Mouse (Mus musculus): ENCODE measurements around the gene Ddah1. TPM values are rescaled to one million over a fixed set of nuclear protein-coding genes. Genes with fewer than 3 reads are reported as not detected.

Ddah1 gene
- polyA plus RNA-seq, 1 experiment = 87.5 TPM

DNA sequence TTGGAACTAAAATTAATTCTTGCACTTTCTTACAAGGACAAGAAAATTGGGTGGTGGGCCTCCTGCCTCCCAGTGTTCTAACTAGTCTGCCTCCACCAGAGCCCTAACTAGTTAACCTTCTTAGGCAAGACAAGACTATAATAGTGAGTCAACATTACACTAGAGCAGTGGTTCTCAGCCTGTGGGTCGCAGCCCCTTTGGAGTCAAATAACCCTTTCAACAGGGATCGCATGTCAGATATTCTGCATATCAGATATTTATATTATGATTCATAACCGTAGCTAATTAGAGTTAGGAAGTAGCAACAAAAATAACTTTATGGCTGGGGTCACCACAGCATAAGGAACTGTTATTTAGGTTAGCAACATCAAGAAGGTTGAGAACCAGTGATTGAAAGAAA is 86.4 kb downstream of the Ddah1 start:
- H3K4me3 ChIP-seq (ENCODE audit: insufficient read depth, low read length) = no peak overlapping the region
- H3K27ac ChIP-seq (ENCODE audit: insufficient read depth, low read length) = no peak overlapping the region
- no peaks in the 10 kb centered on the region for H3K4me1 ChIP-seq (ENCODE audit: control insufficient read depth, insufficient read depth, low read length)
- TF ChIP-seq POLR2A (IDR thresholded peaks at IDR 0.05; ENCODE audit: extremely low read depth, insufficient read depth, low read length) = no peak
- TF ChIP-seq CTCF (IDR thresholded peaks at IDR 0.05; ENCODE audit: extremely low read depth, insufficient read depth, low read length) = no peak

DNA sequence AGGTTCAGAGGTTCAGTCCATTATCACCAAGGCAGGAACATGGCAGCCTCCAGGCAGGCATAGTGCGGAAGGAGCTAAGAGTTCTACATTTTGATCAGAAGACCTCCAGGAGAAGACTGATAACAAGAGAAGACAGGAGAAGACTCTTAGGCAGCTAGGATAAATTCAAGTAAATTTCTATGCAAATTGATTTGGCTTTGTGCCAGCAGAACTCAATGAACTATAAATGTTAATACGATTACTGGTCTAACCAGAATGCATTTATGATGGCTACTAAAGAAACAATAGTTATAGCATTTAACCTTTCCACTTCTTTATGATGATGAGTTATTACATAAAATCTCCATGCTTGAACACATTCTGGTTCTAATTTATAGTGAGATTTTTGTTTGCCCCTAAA is 87.8 kb downstream of the Ddah1 start:
- no peak overlapping the region for H3K27ac ChIP-seq (ENCODE audit: insufficient read depth, low read length)
- H3K4me3 ChIP-seq (ENCODE audit: insufficient read depth, low read length) = no peak overlapping the region
- H3K4me1 ChIP-seq (ENCODE audit: control insufficient read depth, insufficient read depth, low read length) = no peaks in the 10 kb centered on the region
- TF ChIP-seq CTCF (IDR thresholded peaks at IDR 0.05; ENCODE audit: extremely low read depth, insufficient read depth, low read length) (no peak), POLR2A (IDR thresholded peaks at IDR 0.05; ENCODE audit: extremely low read depth, insufficient read depth, low read length) (no peak)

DNA sequence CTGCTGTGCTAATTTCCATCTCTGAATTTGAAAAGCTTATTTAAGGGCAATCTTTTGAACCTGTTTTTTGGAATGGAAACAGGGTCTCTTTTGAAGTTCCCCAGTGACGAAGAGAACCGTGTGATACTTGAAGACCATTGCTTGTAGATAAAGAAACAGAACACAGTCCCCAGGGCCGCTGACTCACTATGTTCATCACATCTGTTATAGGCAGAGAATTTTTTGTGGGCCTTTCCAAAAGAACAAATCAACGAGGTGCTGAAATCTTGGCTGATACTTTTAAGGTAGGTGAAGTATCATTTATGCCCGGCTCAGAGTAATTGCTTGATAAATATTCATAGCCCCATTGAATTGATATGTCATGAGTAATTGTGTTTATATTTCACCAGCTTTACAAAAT is 93.6 kb downstream of the Ddah1 start:
- Histone ChIP-seq H3K4me1 (ENCODE audit: control insufficient read depth, insufficient read depth, low read length) (no peaks in the 10 kb centered on the region), H3K4me3 (ENCODE audit: insufficient read depth, low read length) (no peak overlapping the region), H3K27ac (ENCODE audit: insufficient read depth, low read length) (no peak overlapping the region)
- TF ChIP-seq POLR2A (IDR thresholded peaks at IDR 0.05; ENCODE audit: extremely low read depth, insufficient read depth, low read length) (no peak), CTCF (IDR thresholded peaks at IDR 0.05; ENCODE audit: extremely low read depth, insufficient read depth, low read length) (no peak)

DNA sequence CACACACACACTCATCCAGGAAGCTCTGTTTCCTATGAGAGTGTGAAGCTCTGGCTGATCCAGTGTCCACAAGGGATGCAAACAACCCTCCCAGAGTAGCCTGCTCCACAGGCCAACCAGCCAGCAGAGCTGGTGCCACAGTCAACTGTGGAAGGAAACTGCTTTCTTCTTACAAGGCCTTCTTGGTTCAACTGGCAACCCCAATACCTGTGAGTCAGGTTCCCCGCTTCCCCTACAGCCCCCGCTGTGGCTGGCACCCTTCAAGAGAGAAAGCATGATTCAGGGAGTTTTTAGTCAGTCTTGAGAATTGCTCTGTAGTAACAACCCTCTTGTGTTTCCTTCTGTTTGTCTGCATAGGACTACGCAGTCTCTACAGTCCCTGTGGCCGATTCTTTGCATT is 94.3 kb downstream of the Ddah1 start:
- Histone ChIP-seq H3K27ac (ENCODE audit: insufficient read depth, low read length) (no peak overlapping the region), H3K4me3 (ENCODE audit: insufficient read depth, low read length) (no peak overlapping the region), H3K4me1 (ENCODE audit: control insufficient read depth, insufficient read depth, low read length) (no peaks in the 10 kb centered on the region)
- no peak for TF ChIP-seq POLR2A (IDR thresholded peaks at IDR 0.05; ENCODE audit: extremely low read depth, insufficient read depth, low read length)
- no peak for TF ChIP-seq CTCF (IDR thresholded peaks at IDR 0.05; ENCODE audit: extremely low read depth, insufficient read depth, low read length)

- Histone ChIP-seq H3K4me1 (ENCODE audit: control insufficient read depth, insufficient read depth, low read length) (no peaks in the 10 kb centered on the region), H3K27ac (ENCODE audit: insufficient read depth, low read length) (no peak overlapping the region), H3K4me3 (ENCODE audit: insufficient read depth, low read length) (no peak overlapping the region)
- TF ChIP-seq POLR2A (IDR thresholded peaks at IDR 0.05; ENCODE audit: extremely low read depth, insufficient read depth, low read length) (no peak), CTCF (IDR thresholded peaks at IDR 0.05; ENCODE audit: extremely low read depth, insufficient read depth, low read length) (no peak)
These were observed 95.2 kb downstream of the Ddah1 start for GRCm38 (mm10) chr3:145853713-145854112.

- TF ChIP-seq POLR2A (IDR thresholded peaks at IDR 0.05; ENCODE audit: extremely low read depth, insufficient read depth, low read length) (no peak), CTCF (IDR thresholded peaks at IDR 0.05; ENCODE audit: extremely low read depth, insufficient read depth, low read length) (no peak)
- no peak overlapping the region for H3K27ac ChIP-seq (ENCODE audit: insufficient read depth, low read length)
- H3K4me3 ChIP-seq (ENCODE audit: insufficient read depth, low read length) = no peak overlapping the region
- no peaks in the 10 kb centered on the region for H3K4me1 ChIP-seq (ENCODE audit: control insufficient read depth, insufficient read depth, low read length)
These were observed 96.0 kb downstream of the Ddah1 start for GRCm38 (mm10) chr3:145854427-145854826.

DNA sequence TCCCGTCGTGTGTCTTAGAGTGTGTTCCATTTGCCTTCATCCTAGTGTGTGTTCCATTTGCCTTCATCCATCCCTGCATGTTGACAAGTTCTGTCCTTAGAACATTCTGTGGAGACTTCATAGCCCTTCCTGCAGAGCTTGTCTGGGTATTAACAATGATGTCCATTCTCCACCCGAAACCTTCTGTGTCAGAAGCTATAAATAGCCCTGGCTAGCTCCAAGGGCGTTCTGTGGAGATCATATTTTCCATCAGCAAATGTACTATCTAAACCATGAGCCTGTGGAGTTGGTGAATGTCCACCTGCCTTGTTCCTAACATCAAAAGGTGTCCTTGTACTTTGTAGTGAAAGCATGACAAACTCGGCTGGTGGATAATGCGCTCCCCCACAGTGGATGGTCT is 96.8 kb downstream of the Ddah1 start:
- Histone ChIP-seq H3K4me3 (ENCODE audit: insufficient read depth, low read length) (no peak overlapping the region), H3K4me1 (ENCODE audit: control insufficient read depth, insufficient read depth, low read length) (no peaks in the 10 kb centered on the region), H3K27ac (ENCODE audit: insufficient read depth, low read length) (no peak overlapping the region)

DNA sequence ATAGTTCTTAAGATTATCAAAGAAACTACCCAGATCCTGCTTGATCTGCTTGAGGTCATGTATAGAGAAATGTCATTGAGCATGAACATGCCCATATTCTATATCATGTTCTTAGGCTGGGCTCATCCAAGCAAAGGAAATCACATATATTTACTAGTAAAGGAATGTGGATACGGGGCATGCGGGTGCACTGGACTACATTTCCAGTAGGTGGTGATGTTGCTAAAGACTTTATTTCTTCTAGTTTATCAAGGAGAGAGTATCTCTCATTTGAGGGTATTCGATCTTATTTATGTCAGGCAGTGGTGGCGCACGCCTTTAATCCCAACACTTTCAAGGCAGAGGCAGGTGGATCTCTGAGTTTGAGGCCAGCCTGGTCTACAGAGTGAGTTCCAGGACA is 99.9 kb downstream of the Ddah1 start:
- Histone ChIP-seq H3K4me1 (ENCODE audit: control insufficient read depth, insufficient read depth, low read length) (no peaks in the 10 kb centered on the region), H3K4me3 (ENCODE audit: insufficient read depth, low read length) (no peak overlapping the region), H3K27ac (ENCODE audit: insufficient read depth, low read length) (no peak overlapping the region)
- no peak for TF ChIP-seq CTCF (IDR thresholded peaks at IDR 0.05; ENCODE audit: extremely low read depth, insufficient read depth, low read length)
- no peak for TF ChIP-seq POLR2A (IDR thresholded peaks at IDR 0.05; ENCODE audit: extremely low read depth, insufficient read depth, low read length)

More for the DNA sequence above, 96.8 kb downstream of the Ddah1 start:
- TF ChIP-seq POLR2A (IDR thresholded peaks at IDR 0.05; ENCODE audit: extremely low read depth, insufficient read depth, low read length) (no peak), CTCF (IDR thresholded peaks at IDR 0.05; ENCODE audit: extremely low read depth, insufficient read depth, low read length) (no peak)

DNA sequence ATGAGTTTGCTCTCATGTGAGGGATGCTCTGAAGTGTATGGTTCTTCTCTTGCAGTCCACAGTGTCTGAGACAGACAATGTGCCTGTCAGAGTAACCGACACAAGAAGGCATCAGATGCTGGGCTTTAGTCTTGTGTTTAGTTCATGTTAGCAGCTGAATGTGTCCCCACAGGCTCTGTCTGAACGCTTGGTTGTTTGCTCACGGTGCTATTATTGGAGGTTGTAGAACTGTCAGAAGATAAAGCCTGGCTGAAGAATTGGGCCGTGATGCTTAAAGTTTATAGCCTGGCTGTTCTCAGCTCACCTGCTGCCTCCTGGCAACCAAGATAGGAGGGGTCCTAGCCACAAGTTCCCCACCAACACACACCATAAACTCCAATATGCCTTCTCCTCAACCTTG is 104.0 kb downstream of the Ddah1 start:
- H3K4me3 ChIP-seq (ENCODE audit: insufficient read depth, low read length) = no peak overlapping the region
- TF ChIP-seq POLR2A (IDR thresholded peaks at IDR 0.05; ENCODE audit: extremely low read depth, insufficient read depth, low read length) = no peak
- TF ChIP-seq CTCF (IDR thresholded peaks at IDR 0.05; ENCODE audit: extremely low read depth, insufficient read depth, low read length) = no peak
- no peak overlapping the region for H3K27ac ChIP-seq (ENCODE audit: insufficient read depth, low read length)
- H3K4me1 ChIP-seq (ENCODE audit: control insufficient read depth, insufficient read depth, low read length) = no peaks in the 10 kb centered on the region

DNA sequence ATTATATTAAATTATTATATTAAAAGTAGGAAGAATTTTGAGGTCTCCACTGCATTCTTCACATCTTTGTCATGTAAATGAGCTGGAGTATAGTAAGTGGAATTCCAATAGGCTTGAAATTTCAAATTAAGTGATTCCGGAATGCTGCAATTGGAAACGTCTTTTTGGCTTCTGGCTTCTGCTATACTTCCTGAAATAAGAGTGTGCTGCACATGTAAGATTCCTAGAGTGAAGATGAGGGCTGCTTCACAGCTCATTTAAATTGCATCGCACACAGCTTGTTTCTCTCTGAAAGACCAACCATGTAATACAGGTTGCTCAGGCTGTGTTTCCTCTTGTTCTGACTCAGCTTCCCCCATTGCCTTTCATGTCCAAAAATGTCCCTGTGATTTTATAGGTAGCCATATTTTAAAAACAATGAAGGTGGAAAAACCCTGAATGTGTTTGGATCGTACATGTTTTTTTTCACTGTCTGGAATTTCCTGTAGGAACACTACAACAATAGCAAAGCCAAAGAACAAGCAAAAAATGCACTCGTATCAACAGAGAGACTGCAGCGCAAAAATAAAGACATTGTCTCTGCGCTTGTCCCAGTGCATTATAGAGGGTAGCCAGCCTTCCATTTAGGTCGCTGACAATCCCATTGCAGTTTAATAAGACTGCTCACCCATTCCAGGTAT is 105.7 kb downstream of the Ddah1 start:
- TF ChIP-seq CTCF (IDR thresholded peaks at IDR 0.05; ENCODE audit: extremely low read depth, insufficient read depth, low read length) (no peak), POLR2A (IDR thresholded peaks at IDR 0.05; ENCODE audit: extremely low read depth, insufficient read depth, low read length) (no peak)
- H3K4me1 ChIP-seq (ENCODE audit: control insufficient read depth, insufficient read depth, low read length) = no peaks in the 10 kb centered on the region
- H3K27ac ChIP-seq (ENCODE audit: insufficient read depth, low read length) = no peak overlapping the region
- H3K4me3 ChIP-seq (ENCODE audit: insufficient read depth, low read length) = no peak overlapping the region
